Mouse (Mus musculus) spleen, adult 2 months (tissue): ENCODE results near the gene Ppfibp1.

Experiments
- CTCF ChIP-seq: fragments of 200-500 bp; IDR thresholded peaks from 2 replicates; pipeline ENCODE4 v1.5.1; 2011; ENCODE audit warnings: mild to moderate bottlenecking, inconsistent platforms; ENCODE audit not compliant: insufficient read depth, insufficient read length, insufficient replicate concordance; ENCODE audit errors: extremely low read depth
- POLR2A ChIP-seq: fragments of 200-500 bp; IDR thresholded peaks from 2 replicates; pipeline ENCODE4 v1.6.1; 2011; ENCODE audit warnings: low read depth, low read length, inconsistent platforms

- TF ChIP-seq CTCF: no peak
- no peak for TF ChIP-seq POLR2A
Measured at GRCm38 (mm10) chr6:147049239-147049805, 161.0 kb downstream of the Ppfibp1 start.
